Mouse (Mus musculus) c-Kit-positive CD71-positive TER-119-positive erythroid progenitor cells, embryonic 14.5 days (primary cell): Measurements from ENCODE around the gene Tbk1.

Experiments
- DNase-seq: peaks from one replicate; pipeline ENCODE4 v3.0.0-alpha.2; 2013; ENCODE audit warnings: low spot score

Gene Tbk1

GRCm38 (mm10) chr10:121586675-121587370 is at the start of gene Tbk1:
Tbk1 (minus strand) TSS chr10:121586787.
- peak; percentile 81 for DNase-seq

DNA sequence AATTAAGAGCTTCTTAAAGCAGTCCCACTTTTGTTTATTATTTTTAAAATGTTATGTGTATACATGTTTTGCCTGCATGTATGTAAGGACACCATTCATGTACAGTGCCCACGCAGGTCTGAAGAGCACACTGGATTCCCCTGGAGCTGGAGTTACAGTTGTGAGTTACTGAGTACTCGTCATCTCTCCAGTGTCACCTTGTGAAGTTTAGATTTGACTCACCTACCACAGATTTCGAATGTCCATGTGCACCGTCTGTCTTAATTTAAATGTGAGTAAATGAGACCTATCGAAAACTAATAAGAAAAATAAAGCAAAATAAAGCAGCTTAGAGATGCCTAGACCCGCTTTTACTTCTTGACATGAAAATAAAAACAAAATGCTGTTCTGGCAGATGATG is 49.7 kb upstream of the Tbk1 start:
- no peak for DNase-seq

- DNase-seq: no peak
These were observed 47.6 kb upstream of the Tbk1 start for GRCm38 (mm10) chr10:121634159-121634558.

- DNase-seq: no peak
These were observed 42.0 kb upstream of the Tbk1 start for GRCm38 (mm10) chr10:121628561-121629040.

- no peak for DNase-seq
These were observed 40.7 kb upstream of the Tbk1 start for GRCm38 (mm10) chr10:121627216-121627852.

DNA sequence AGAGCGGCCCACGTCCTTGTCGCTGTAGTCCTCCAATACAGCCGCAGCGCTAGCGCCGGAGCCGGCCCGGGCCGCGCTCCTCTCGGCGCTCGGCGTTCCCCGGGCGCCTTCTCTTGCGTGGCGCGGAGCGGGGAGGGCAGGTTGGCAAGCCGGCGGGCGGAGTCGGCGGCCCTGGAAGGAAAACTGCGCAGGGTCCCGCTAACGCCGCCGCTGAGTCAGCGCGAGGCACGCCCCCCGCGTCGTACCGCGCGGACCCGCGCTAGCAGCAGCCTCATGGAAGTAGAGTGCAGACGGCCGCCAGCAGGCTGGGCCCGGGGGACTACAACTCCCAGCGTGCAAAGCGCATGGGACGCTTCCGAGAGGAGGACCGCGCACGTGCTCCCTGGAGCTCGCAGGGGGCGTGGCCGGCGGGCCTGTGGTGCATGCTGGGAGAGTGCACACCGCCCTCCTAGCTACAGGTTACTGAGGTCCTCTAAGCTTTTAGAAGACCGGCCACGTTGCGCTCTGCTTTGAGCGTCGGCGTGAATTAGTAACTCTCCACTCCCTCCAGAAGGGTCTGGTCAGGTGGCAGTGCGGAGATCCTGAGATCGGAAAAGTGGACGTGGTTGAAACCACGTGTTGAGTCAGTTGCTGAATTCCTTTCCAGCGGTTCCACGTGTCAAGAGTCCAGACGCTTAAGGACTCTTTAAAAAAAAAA is 39.7 kb upstream of the Tbk1 start, which contains the start of gene Xpot:
Gene Xpot, minus strand, starts transcription at position 147 of the 697 bp plus-strand sequence.
- peak; percentile 92 for DNase-seq

DNA sequence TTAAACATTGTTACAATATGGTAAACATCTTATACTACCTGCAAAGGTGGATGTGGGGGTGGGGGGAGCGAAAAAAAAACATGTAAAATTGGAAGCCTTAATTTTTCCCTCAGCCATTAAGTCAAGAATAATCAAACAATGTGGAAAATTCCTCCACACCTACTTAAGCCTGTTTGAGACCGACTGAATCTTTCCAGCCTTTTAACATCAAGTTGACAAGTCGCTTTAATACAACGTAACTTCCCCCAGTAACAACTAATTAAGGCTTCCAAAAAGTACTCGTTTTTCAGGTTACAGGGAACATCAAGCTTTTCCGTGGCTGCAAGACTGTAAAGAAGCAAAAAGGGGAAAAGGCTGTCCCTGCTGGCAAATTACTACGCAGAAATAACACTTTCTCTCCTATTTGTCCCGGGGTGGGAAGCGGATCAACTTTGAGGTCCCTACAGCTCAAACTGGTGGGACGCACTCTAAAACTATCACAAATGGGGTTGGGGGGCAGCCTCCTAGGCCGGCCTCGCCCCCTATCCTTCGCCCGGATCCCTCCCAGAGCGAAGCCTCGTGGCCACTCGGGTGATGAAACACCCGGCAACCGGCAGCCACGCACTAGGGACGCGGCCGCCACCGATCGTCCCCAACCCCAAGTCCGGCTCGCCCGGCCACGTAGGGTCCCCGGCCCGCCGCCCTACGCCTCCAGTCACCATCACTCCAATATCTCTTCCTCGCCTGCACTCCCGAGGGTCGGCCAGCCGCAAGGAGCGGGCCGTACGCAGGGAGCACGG is 39.0 kb upstream of the Tbk1 start:
- DNase-seq: peak; percentile 56

GRCm38 (mm10) chr10:121625006-121625405 is 38.4 kb upstream of the Tbk1 start:
- DNase-seq: no peak

- no peak for DNase-seq
These were observed 37.1 kb upstream of the Tbk1 start for GRCm38 (mm10) chr10:121623670-121624069.

- DNase-seq: no peak
These were observed 35.8 kb upstream of the Tbk1 start for GRCm38 (mm10) chr10:121622431-121622830.

- DNase-seq: no peak
These were observed 29.3 kb upstream of the Tbk1 start for GRCm38 (mm10) chr10:121615935-121616334.

DNA sequence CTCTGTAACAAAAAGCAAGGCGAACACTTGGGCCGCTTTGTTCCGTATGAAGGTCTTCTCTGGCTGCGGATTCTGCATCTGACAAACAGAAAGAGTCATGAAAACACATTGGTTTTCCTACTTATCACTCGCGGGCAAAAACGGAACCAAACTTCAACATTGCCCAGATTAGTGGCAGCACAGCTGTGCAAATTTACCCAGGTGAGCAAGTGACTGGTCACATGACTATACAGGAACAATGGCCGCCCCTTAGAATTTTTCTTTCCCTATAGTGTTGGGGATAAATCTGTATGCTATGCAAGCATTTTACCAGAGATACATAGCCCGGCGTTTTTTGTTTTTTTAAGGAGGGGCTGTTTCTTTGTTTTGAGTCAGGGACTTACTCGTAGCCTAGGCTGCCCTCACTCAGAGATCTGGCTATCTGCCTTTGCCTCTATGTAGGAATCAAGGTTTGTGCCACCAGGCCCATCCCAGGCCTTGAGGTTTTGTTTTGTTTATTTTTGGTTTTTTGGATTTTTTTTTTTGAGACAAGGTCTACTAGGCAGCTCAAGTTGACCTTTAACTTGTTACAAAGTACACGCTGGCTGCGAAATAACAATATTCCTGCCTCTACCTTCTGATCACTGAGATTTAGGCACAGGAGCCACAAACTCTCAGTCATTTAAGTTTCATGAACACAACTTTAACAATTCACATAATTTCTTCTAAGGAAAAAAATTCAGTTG is 28.7 kb upstream of the Tbk1 start:
- DNase-seq: no peak

GRCm38 (mm10) chr10:121613570-121613969 is 27.0 kb upstream of the Tbk1 start:
- no peak for DNase-seq

- no peak for DNase-seq
These were observed 25.9 kb upstream of the Tbk1 start for GRCm38 (mm10) chr10:121612448-121612847.

DNA sequence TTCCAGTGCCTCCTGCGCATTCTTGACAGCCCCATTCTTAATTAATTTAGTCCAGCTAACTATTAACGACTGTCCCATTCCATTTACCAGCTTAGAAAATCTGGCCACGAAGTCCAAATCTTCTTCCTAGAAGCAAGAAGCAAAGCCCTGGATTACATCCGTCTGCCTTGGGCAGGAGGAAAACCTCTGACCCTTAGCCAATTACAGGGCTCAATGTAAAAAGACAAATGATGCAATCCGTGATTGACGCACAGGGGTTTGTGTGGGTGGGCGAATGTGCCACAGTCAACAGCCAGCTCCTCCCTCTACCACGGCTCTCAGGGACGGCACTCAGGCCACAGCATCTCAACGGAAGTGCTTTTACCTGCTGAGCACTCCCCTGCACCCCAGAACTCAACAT is 25.0 kb upstream of the Tbk1 start:
- no peak for DNase-seq

- DNase-seq: no peak
These were observed 21.6 kb upstream of the Tbk1 start for GRCm38 (mm10) chr10:121608177-121608576.

DNA sequence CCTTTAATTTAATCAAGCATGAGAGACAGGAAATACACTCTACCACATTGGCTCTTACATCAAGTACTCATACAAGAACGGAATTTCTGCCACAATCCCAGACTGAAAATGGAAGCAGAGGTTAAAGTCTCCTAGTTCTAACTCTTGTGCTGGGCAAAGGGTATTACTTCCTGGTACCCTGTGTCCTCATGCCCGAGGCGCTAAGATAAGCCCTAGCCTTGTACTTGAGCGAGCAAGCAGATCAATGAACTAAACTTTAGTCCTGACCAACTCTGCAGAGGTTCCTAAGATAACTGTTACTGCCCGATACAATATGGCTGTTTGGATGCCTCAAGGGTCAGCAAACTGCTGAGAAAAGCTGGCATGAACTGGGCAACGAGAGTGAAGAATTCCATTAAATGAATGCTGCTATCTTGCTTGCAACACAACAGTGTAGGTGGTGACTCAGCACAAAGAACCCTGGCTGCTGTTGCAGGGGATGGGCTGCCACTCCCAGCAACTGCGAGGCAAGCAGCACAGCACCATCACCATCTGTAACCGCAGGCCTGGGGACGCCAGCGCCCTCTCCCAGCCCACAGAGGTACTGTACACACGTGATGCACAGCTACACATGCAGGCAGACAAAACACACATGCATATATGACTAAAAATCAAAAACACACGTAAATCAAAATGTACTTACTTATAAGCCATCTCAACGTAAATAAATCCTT is 18.2 kb upstream of the Tbk1 start:
- DNase-seq: no peak

DNA sequence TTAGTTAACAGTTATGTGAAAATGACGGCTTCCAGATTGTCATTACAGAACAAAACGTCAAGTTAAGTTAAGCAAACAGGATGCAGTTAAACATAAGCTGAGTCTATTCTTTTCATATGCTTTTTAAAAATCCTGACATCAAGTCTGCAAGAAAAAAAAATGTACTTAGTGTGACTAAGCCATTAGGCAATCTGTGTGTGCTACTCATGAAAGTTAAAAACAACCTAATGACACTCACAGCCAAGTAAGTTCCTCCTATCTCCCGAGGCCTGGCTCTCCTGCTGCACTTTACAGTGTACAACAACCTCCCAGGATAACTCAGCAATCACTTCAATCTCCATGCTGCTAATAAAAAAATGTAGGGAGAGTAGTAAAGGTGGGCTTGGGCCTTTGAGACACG is 17.0 kb upstream of the Tbk1 start:
- DNase-seq: no peak

DNA sequence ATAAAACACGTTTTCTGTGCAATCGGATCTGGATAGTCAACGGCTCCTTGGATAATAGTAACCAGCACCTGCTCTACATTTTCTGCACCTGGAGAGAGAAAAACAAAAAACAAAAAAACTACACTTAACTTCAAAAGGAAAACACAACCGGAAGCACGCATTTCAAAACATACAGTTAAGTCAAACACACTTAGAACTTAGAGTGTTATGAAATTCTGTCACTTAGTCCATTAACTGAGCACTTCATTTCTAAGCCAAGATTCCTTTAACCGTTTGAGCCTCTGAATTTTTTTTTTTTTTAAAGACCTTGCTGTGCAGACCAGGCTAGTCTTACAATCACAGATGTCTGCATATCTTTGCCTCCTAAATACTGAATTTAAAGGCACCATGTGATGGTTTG is 14.7 kb upstream of the Tbk1 start:
- DNase-seq: no peak

- DNase-seq: no peak
These were observed 10.0 kb upstream of the Tbk1 start for GRCm38 (mm10) chr10:121596580-121596979.

- DNase-seq: no peak
These were observed 4.5 kb upstream of the Tbk1 start for GRCm38 (mm10) chr10:121591106-121591505.
